Mouse (Mus musculus) lung, postnatal 0 days (tissue): ENCODE results near the gene Ermard. TPM values are rescaled to one million over a fixed set of nuclear protein-coding genes. Genes with fewer than 3 reads are reported as not detected.
"Not testable (repeated sequence)": the region's sequence is repeated elsewhere in the genome, so short reads cannot be mapped to it uniquely, and the experiment has no call there.

Experiments
- ATAC-seq: fragments of 200-750 bp; cut with Nextera tagmentation; 2 replicates; pipeline ENCODE4 v1.8.0; 2017; ENCODE audit warnings: moderate library complexity
- DNase-seq: peaks from one replicate; pipeline ENCODE4 v3.0.0-alpha.2; 2016; ENCODE audit warnings: low spot score
- H3K27ac ChIP-seq: fragments of 300-500 bp; sonication (generic); 2 replicates; pipeline ENCODE4 v1.5.1; 2014; ENCODE audit warnings: antibody characterized with exemption, mild to moderate bottlenecking, low read length, mixed read lengths
- H3K27me3 ChIP-seq: fragments of 300-500 bp; sonication (generic); replicated peaks from 2 replicates; pipeline ENCODE4 v1.6.1; 2014; ENCODE audit warnings: low read length, mixed read lengths; ENCODE audit not compliant: insufficient read depth
- H3K36me3 ChIP-seq: fragments of 300-500 bp; sonication (generic); 2 replicates; pipeline ENCODE4 v1.6.1; 2014; ENCODE audit warnings: low read length, mixed read lengths; ENCODE audit not compliant: insufficient read depth
- H3K4me1 ChIP-seq: fragments of 300-500 bp; sonication (generic); 2 replicates; pipeline ENCODE4 v1.6.1; 2014; ENCODE audit warnings: antibody characterized with exemption, low read depth, low read length, mixed read lengths; ENCODE audit not compliant: insufficient read depth
- H3K4me2 ChIP-seq: fragments of 300-500 bp; sonication (generic); replicated peaks from 2 replicates; pipeline ENCODE4 v1.6.1; 2014; ENCODE audit warnings: low read depth, mild to moderate bottlenecking, low read length, moderate library complexity, mixed read lengths
- H3K4me3 ChIP-seq: fragments of 300-500 bp; sonication (generic); 2 replicates; pipeline ENCODE4 v1.5.1; 2014; ENCODE audit warnings: low read depth, low read length
- H3K9ac ChIP-seq: fragments of 300-500 bp; sonication (generic); replicated peaks from 2 replicates; pipeline ENCODE4 v1.6.1; 2014; ENCODE audit warnings: low read depth, mild to moderate bottlenecking
- H3K9me3 ChIP-seq: fragments of 300-500 bp; sonication (generic); 2 replicates; pipeline ENCODE4 v1.6.1; 2016; ENCODE audit warnings: low read length, mixed read lengths
- WGBS: fragments of 180-500 bp; shearing (Covaris S2); extraction: QIAGEN DNeasy Blood & Tissue Kit; methylation state at CpG from one replicate; pipeline ENCODE4 v1.1.7; 2014; 5-methylcytosine and 5-hydroxymethylcytosine counted together
- polyA plus RNA-seq: library from polyadenylated mRNA; unstranded; fragments of >200 nt; fragmentation: Nextera tagmentation; extraction: Ambion mirVana; gene quantifications from 2 replicates; pipeline ENCODE4 v1.2.1, GENCODE M21; 2015

Gene Ermard
- 49.6 and 59.4 TPM in 2 replicates for polyA plus RNA-seq

GRCm38 (mm10) chr17:15041175-15041729 lies at the start of gene Ermard, which contains the start of the genes Tcte3 and Gm3448:
Gene Ermard, plus strand, starts transcription at chr17:15041208.
Gene Tcte3, minus strand, starts transcription at chr17:15041488.
Gene Gm3448, minus strand, starts transcription at chr17:15041537.
- not testable (repeated sequence) for H3K4me2 ChIP-seq, H3K9ac ChIP-seq, H3K4me1 ChIP-seq, DNase-seq, H3K9me3 ChIP-seq, H3K4me3 ChIP-seq, H3K36me3 ChIP-seq, H3K27ac ChIP-seq, H3K27me3 ChIP-seq
- no CpG with 5 or more reads among the region's 56 CpGs for WGBS
- ATAC-seq: peak; percentile 98

GRCm38 (mm10) chr17:14992522-14993138 lies 48.4 kb upstream of the Ermard start:
- H3K27me3 ChIP-seq, H3K9me3 ChIP-seq, H3K4me2 ChIP-seq, H3K9ac ChIP-seq, H3K36me3 ChIP-seq, DNase-seq, H3K4me1 ChIP-seq, H3K4me3 ChIP-seq, H3K27ac ChIP-seq: not testable (repeated sequence)
- ATAC-seq: peak; percentile 83
- WGBS: no CpG with 5 or more reads among the region's 98 CpGs

GRCm38 (mm10) chr17:14993139-14993832 lies 47.7 kb upstream of the Ermard start:
- no CpG with 5 or more reads among the region's 47 CpGs for WGBS
- not testable (repeated sequence) for H3K4me3 ChIP-seq, DNase-seq, H3K4me1 ChIP-seq, H3K36me3 ChIP-seq, H3K9ac ChIP-seq, H3K9me3 ChIP-seq, H3K27ac ChIP-seq, H3K4me2 ChIP-seq, H3K27me3 ChIP-seq
- peak; percentile 59 for ATAC-seq

- no CpG with 5 or more reads among the region's 5 CpGs for WGBS
Observed at GRCm38 (mm10) chr17:14994140-14994539, 46.9 kb upstream of the Ermard start.

DNA sequence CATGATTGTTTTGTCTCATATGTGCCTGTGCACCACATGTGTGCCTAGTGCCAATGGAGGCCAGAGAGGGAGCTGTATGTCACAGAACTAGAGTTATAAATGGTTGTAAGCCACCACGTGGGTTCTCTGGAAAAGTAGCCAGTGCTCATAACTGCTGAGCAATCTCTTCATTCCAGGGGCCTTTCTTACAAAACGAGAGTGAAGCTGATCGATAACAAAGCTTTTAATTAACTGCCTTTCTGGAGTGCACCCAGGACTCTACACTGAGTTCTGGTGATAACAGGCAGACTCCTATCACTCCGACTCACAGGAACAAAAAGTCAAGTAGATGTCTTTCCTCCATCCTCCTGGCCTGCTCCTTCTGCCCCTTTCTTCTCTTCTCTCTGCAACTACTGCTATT lies 41.0 kb upstream of the Ermard start:
- WGBS: no CpG with 5 or more reads among the region's 4 CpGs

More at GRCm38 (mm10) chr17:14994140-14994539, 46.9 kb upstream of the Ermard start:
- not testable (repeated sequence) for H3K4me3 ChIP-seq, H3K9ac ChIP-seq, H3K9me3 ChIP-seq, H3K4me1 ChIP-seq, ATAC-seq, DNase-seq, H3K4me2 ChIP-seq, H3K36me3 ChIP-seq, H3K27ac ChIP-seq, H3K27me3 ChIP-seq

GRCm38 (mm10) chr17:15009088-15009487 lies 31.9 kb upstream of the Ermard start:
- DNase-seq, H3K4me2 ChIP-seq: not testable (repeated sequence)

More for the DNA sequence above, 41.0 kb upstream of the Ermard start:
- H3K36me3 ChIP-seq, ATAC-seq, H3K4me3 ChIP-seq, H3K27ac ChIP-seq, H3K4me1 ChIP-seq, H3K9me3 ChIP-seq, H3K9ac ChIP-seq, H3K27me3 ChIP-seq, H3K4me2 ChIP-seq, DNase-seq: not testable (repeated sequence)

GRCm38 (mm10) chr17:15009706-15010413 lies 31.1 kb upstream of the Ermard start, which contains the start of gene Gm3435:
Gene Gm3435, plus strand, starts transcription at chr17:15010176.
- not testable (repeated sequence) for H3K27ac ChIP-seq, H3K9ac ChIP-seq, H3K4me2 ChIP-seq, H3K9me3 ChIP-seq, H3K4me1 ChIP-seq, H3K27me3 ChIP-seq, H3K4me3 ChIP-seq, H3K36me3 ChIP-seq, DNase-seq
- ATAC-seq: peak; percentile 99
- WGBS: no CpG with 5 or more reads among the region's 60 CpGs

More at GRCm38 (mm10) chr17:15009088-15009487, 31.9 kb upstream of the Ermard start:
- H3K9ac ChIP-seq, H3K27me3 ChIP-seq, H3K4me1 ChIP-seq, H3K27ac ChIP-seq, H3K9me3 ChIP-seq, H3K36me3 ChIP-seq, H3K4me3 ChIP-seq: not testable (repeated sequence)
- 0 out of 2 replicates have a peak, but pooled peaks have one; percentile 15 for ATAC-seq
- no CpG with 5 or more reads among the region's 3 CpGs for WGBS

DNA sequence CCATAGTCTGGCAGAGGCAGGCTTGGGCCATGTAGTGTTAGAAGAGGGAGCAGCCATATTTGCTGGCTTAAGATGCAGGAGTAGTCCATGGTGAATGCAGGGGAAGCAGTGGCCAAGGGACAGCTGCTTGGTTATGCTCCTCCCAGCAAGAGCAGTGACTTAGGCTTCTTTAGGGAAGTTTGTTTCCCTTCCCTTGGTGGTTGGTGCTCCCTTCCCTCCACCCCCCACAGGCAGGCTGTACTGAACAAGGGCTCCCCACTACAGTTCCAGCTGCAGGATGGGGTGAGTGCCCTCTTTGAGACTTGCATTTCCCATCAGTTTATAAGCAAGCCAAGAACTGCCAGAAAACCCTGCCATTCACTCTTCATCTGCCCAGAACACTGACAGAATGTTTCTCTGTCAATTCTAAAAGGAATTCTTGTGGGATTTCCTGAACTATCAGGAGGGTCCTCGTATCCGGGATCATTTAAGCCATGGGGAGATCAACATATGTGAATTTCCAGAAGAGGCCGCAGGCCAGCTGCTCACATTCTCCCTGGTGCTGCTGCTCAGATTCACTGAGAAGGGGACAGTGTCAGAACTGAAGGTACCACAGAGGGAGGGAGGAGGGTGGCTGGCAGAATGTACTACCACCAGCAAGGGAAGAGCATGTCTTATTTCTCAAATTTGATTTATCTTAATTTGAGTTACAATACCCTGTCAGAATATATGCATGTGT lies 19.3 kb upstream of the Ermard start:
- 83% methylated on average over 3 of the region's 3 CpGs for WGBS
- H3K9me3 ChIP-seq, H3K27me3 ChIP-seq, H3K4me2 ChIP-seq, H3K4me1 ChIP-seq, H3K36me3 ChIP-seq, H3K9ac ChIP-seq, H3K4me3 ChIP-seq, H3K27ac ChIP-seq: not testable (repeated sequence)
- DNase-seq (peak; percentile 7), ATAC-seq (0 out of 2 replicates have a peak, but pooled peaks have one; percentile 4)
